42 mouse cellular contexts compared by ENCODE assay signal in genomic region chr15:91202486-91202885, GRCm38 (mm10). TPM values are rescaled to one million over a fixed set of nuclear protein-coding genes. Genes with fewer than 3 reads are reported as not detected.
"Had no signal": no experiment of that assay in that cellular context is flagged by ENCODE, and none has a peak within 500 bp of the region (broad histone marks: within the 10 kb centered on the region; RNA-seq: fewer than 3 reads in every experiment).

No protein-coding gene starts in this region.

- ATAC-seq: hindbrain, embryonic 16.5 days; hindbrain, postnatal 0 days; intestine, embryonic 15.5 days; intestine, embryonic 16.5 days; intestine, postnatal 0 days had no signal

- H3K4me3 ChIP-seq: heart, embryonic 10.5 days; heart, embryonic 13.5 days; heart, embryonic 15.5 days; hindbrain, embryonic 10.5 days; hindbrain, embryonic 12.5 days; hindbrain, embryonic 13.5 days; hindbrain, embryonic 15.5 days; intestine, embryonic 15.5 days; kidney, embryonic 15.5 days; layer of hippocampus, adult 2 months had no signal

- H3K27ac ChIP-seq: heart, embryonic 10.5 days; heart, embryonic 13.5 days; heart, embryonic 15.5 days; hindbrain, embryonic 10.5 days; hindbrain, embryonic 12.5 days; hindbrain, embryonic 13.5 days; hindbrain, embryonic 14.5 days; hindbrain, embryonic 15.5 days; hindbrain, postnatal 0 days; intestine, embryonic 15.5 days; kidney, embryonic 15.5 days; kidney, postnatal 0 days; layer of hippocampus, adult 2 months had no signal

- H3K36me3 ChIP-seq: heart, embryonic 10.5 days; heart, embryonic 13.5 days; heart, embryonic 15.5 days; hindbrain, embryonic 10.5 days; hindbrain, embryonic 12.5 days; hindbrain, embryonic 13.5 days; hindbrain, embryonic 15.5 days; intestine, embryonic 15.5 days; kidney, embryonic 15.5 days had no signal

- H3K4me1 ChIP-seq: heart, embryonic 10.5 days; heart, embryonic 13.5 days; heart, embryonic 15.5 days; hindbrain, embryonic 10.5 days; hindbrain, embryonic 12.5 days; hindbrain, embryonic 13.5 days; hindbrain, embryonic 15.5 days; intestine, embryonic 15.5 days; kidney, embryonic 15.5 days had no signal

- H3K27me3 ChIP-seq: heart, embryonic 13.5 days; heart, embryonic 15.5 days; hindbrain, embryonic 12.5 days; hindbrain, embryonic 13.5 days; hindbrain, embryonic 15.5 days; intestine, embryonic 15.5 days; kidney, embryonic 15.5 days had no signal

- DNase-seq: heart, postnatal 10 days; heart, postnatal 14 days; heart, postnatal 36 days; heart, postnatal 4 days; kidney, adult 11 months; kidney, adult 18-20 months; kidney, adult 2 months; kidney, adult 8-10 months; kidney, adult 9 months; kidney, postnatal 10 days; kidney, postnatal 14 days; kidney, postnatal 25 days; kidney, postnatal 36 days; kidney, postnatal 4 days; layer of hippocampus, adult 9-11 months; layer of hippocampus, postnatal 36 days had no signal

- H3K4me2 ChIP-seq: heart, embryonic 11.5 days; heart, embryonic 13.5 days; heart, embryonic 15.5 days; hindbrain, embryonic 12.5 days; hindbrain, embryonic 13.5 days; hindbrain, embryonic 14.5 days; hindbrain, embryonic 15.5 days; intestine, embryonic 15.5 days; kidney, embryonic 15.5 days had no signal

- H3K9ac ChIP-seq: heart, embryonic 13.5 days; heart, embryonic 15.5 days; hindbrain, embryonic 12.5 days; hindbrain, embryonic 13.5 days; hindbrain, embryonic 14.5 days; hindbrain, embryonic 15.5 days; intestine, embryonic 15.5 days; kidney, embryonic 15.5 days had no signal

- H3K9me3 ChIP-seq: heart, embryonic 10.5 days; heart, embryonic 13.5 days; heart, embryonic 15.5 days; hindbrain, embryonic 10.5 days; hindbrain, embryonic 12.5 days; hindbrain, embryonic 13.5 days; hindbrain, embryonic 15.5 days; intestine, embryonic 15.5 days; kidney, embryonic 15.5 days had no signal

RNA-seq across cellular contexts. Expression of gene CN725425, which starts 3.2 kb away (rescaled TPM):
- total RNA-seq: heart, postnatal 10 days; heart, postnatal 4 days; hematopoietic stem cell, adult 5-6 weeks; hindbrain, postnatal 0 days; layer of hippocampus, adult 18-20 months had no signal
- polyA plus RNA-seq: heart, embryonic 11.5 days; heart, embryonic 13.5 days; heart, embryonic 14.5 days; heart, embryonic 15.5 days; heart, embryonic 16.5 days; heart, postnatal 0 days; hindbrain, embryonic 10.5 days; hindbrain, embryonic 11.5 days; hindbrain, embryonic 12.5 days; hindbrain, embryonic 13.5 days; hindbrain, embryonic 14.5 days; hindbrain, embryonic 15.5 days; hindbrain, embryonic 16.5 days; intestine, embryonic 15.5 days; intestine, embryonic 16.5 days; intestine, postnatal 0 days; kidney, adult 2 months; kidney, embryonic 14.5 days; kidney, embryonic 16.5 days; kidney, postnatal 0 days; large intestine, adult 2 months had no signal
